Mouse (Mus musculus): Measurements from ENCODE around the gene Arhgef10l.
"Not testable (repeated sequence)": the region's sequence is repeated elsewhere in the genome, so short reads cannot be mapped to it uniquely, and the experiment has no call there.

DNA sequence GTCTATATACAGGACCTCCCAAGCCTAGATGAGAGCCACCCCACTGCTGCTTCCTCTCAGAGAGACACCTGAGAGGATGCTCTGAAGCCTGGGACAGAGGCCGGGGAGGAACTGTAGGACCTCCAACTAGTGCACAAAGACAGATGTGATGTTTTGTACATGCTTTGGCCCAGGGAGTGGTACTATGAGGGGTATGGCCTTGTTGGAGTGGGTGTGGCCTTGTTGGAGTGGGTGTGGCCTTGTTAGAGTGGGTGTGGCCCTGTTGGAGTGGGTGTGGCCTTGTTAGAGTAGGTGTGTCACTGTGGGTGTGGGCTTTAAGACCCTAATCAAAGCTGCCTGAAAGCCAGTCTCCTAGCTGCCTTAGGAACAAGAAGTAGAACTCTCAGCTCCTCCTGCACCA lies 101.4 kb downstream of the Arhgef10l start:
- TF ChIP-seq CTCF (IDR thresholded peaks at IDR 0.05; ENCODE audit: control insufficient read depth, insufficient read depth, insufficient replicate concordance, low read depth, low read length); POLR2A (IDR thresholded peaks at IDR 0.05; ENCODE audit: control insufficient read depth, low read depth, low read length): not testable (repeated sequence)
